Mouse (Mus musculus) liver, embryonic 12.5 days (tissue): ENCODE results near the gene Hist2h2aa2. TPM values are rescaled to one million over a fixed set of nuclear protein-coding genes. Genes with fewer than 3 reads are reported as not detected.

ENCODE experiments used
- ATAC-seq: fragments of 200-750 bp; cut with Nextera tagmentation; 2 replicates; pipeline ENCODE4 v1.8.0; 2017; ENCODE audit warnings: moderate number of reproducible peaks, mild to moderate bottlenecking, moderate library complexity
- H3K27ac ChIP-seq: fragments of 300-500 bp; sonication (generic); 2 replicates; pipeline ENCODE4 v1.5.1; 2016; ENCODE audit warnings: mild to moderate bottlenecking
- H3K27me3 ChIP-seq: fragments of 300-500 bp; sonication (generic); replicated peaks from 2 replicates; pipeline ENCODE4 v1.6.1; 2016; ENCODE audit warnings: mild to moderate bottlenecking, moderate library complexity
- H3K36me3 ChIP-seq: fragments of 300-500 bp; sonication (generic); 2 replicates; pipeline ENCODE4 v1.6.1; 2016; ENCODE audit warnings: mild to moderate bottlenecking, moderate library complexity
- H3K4me1 ChIP-seq: fragments of 300-500 bp; sonication (generic); 2 replicates; pipeline ENCODE4 v1.6.1; 2016
- H3K4me2 ChIP-seq: fragments of 300-500 bp; sonication (generic); 2 replicates; pipeline ENCODE4 v1.6.1; 2016; ENCODE audit warnings: mild to moderate bottlenecking, moderate library complexity
- H3K4me3 ChIP-seq: fragments of 300-500 bp; sonication (generic); 2 replicates; pipeline ENCODE4 v1.5.1; 2016; ENCODE audit warnings: mild to moderate bottlenecking, moderate library complexity
- H3K9ac ChIP-seq: fragments of 300-500 bp; sonication (generic); 2 replicates; pipeline ENCODE4 v1.6.1; 2016; ENCODE audit warnings: mild to moderate bottlenecking, moderate library complexity
- H3K9me3 ChIP-seq: fragments of 300-500 bp; sonication (generic); replicated peaks from 2 replicates; pipeline ENCODE4 v1.6.1; 2016; ENCODE audit warnings: mild to moderate bottlenecking, moderate library complexity
- WGBS: fragments of 180-500 bp; shearing (Covaris S2); methylation state at CpG from one replicate; pipeline ENCODE4 v1.1.7; 2016; ENCODE audit not compliant: insufficient replicate concordance; 5-methylcytosine and 5-hydroxymethylcytosine counted together
- polyA plus RNA-seq: library from polyadenylated mRNA; unstranded; fragments of >200 nt; fragmentation: Nextera tagmentation; extraction: Ambion mirVana; gene quantifications from 2 replicates; pipeline ENCODE4 v1.2.1, GENCODE M21; 2016

The Hist2h2aa2 gene
- polyA plus RNA-seq, 1 experiment from 2014 or later: 73.8 TPM

- peak; percentile 52 for ATAC-seq
- WGBS: 21% methylated on average over 30 of the region's 30 CpGs
These were observed 28.1 kb upstream of the Hist2h2aa2 start, which contains the start of gene Hist2h3b for GRCm38 (mm10) chr3:96268051-96268775. Gene Hist2h3b, plus strand, starts transcription at chr3:96268654.

GRCm38 (mm10) chr3:96267541-96267940, 27.5 kb upstream of the Hist2h2aa2 start:
- H3K27me3 ChIP-seq: no peaks in the 10 kb centered on the region
- no peaks in the 10 kb centered on the region for H3K9me3 ChIP-seq
- peak overlapping the region; percentile 69 for H3K4me2 ChIP-seq
- WGBS: 72% methylated on average over 4 of the region's 4 CpGs
- peak overlapping the region; percentile 70 for H3K9ac ChIP-seq
- no peak for ATAC-seq
- peak overlapping the region; percentile 95 for H3K27ac ChIP-seq
- H3K36me3 ChIP-seq: no peaks in the 10 kb centered on the region
- H3K4me1 ChIP-seq: peaks cover 50% of the 10 kb centered on the region
- peak overlapping the region; percentile 50; the same call in 1 of the 2 replicates for H3K4me3 ChIP-seq

More at GRCm38 (mm10) chr3:96268051-96268775, 28.1 kb upstream of the Hist2h2aa2 start, which contains the start of gene Hist2h3b:
- H3K4me1 ChIP-seq: peaks cover 46% of the 10 kb centered on the region
- peak within 1 kb of the TSS; percentile 74 for H3K4me2 ChIP-seq
- no peaks in the 10 kb centered on the region for H3K27me3 ChIP-seq
- H3K4me3 ChIP-seq: peak within 1 kb of the TSS; percentile 62
- H3K36me3 ChIP-seq: no peaks in the 10 kb centered on the region
- no peaks in the 10 kb centered on the region for H3K9me3 ChIP-seq
- H3K27ac ChIP-seq: peak within 1 kb of the TSS; percentile 99
- H3K9ac ChIP-seq: peak within 1 kb of the TSS; percentile 84

- H3K9me3 ChIP-seq: no peaks in the 10 kb centered on the region
- no peaks in the 10 kb centered on the region for H3K36me3 ChIP-seq
- H3K4me3 ChIP-seq: no peak overlapping the region
- peaks cover 63% of the 10 kb centered on the region for H3K4me1 ChIP-seq
- peak overlapping the region; percentile 65 for H3K9ac ChIP-seq
- peak overlapping the region; percentile 12; the same call in 1 of the 2 replicates for H3K4me2 ChIP-seq
- ATAC-seq: no peak
- H3K27me3 ChIP-seq: no peaks in the 10 kb centered on the region
- peak overlapping the region; percentile 95 for H3K27ac ChIP-seq
- WGBS: 39% methylated on average over 8 of the region's 8 CpGs
These were observed 26.1 kb upstream of the Hist2h2aa2 start for GRCm38 (mm10) chr3:96266132-96266710.

GRCm38 (mm10) chr3:96264404-96264949, 24.4 kb upstream of the Hist2h2aa2 start:
- Histone ChIP-seq H3K27ac (peak overlapping the region; percentile 98), H3K9ac (peak overlapping the region; percentile 84)
- ATAC-seq: no peak

GRCm38 (mm10) chr3:96263558-96264403, 23.7 kb upstream of the Hist2h2aa2 start:
- H3K4me2 ChIP-seq: peak overlapping the region; percentile 74
- H3K4me3 ChIP-seq: peak overlapping the region; percentile 58
- no peaks in the 10 kb centered on the region for H3K36me3 ChIP-seq
- no peak for ATAC-seq
- peak overlapping the region; percentile 98 for H3K27ac ChIP-seq
- peak overlapping the region; percentile 84 for H3K9ac ChIP-seq
- H3K4me1 ChIP-seq: peaks cover 64% of the 10 kb centered on the region
- no peaks in the 10 kb centered on the region for H3K27me3 ChIP-seq
- H3K9me3 ChIP-seq: no peaks in the 10 kb centered on the region
- WGBS: 6% methylated on average over 27 of the region's 27 CpGs

More at GRCm38 (mm10) chr3:96264404-96264949, 24.4 kb upstream of the Hist2h2aa2 start:
- Histone ChIP-seq H3K4me2 (peak overlapping the region; percentile 74), H3K36me3 (no peaks in the 10 kb centered on the region), H3K4me3 (peak overlapping the region; percentile 58), H3K27me3 (no peaks in the 10 kb centered on the region), H3K9me3 (no peaks in the 10 kb centered on the region), H3K4me1 (peaks cover 64% of the 10 kb centered on the region)
- 71% methylated on average over 7 of the region's 7 CpGs for WGBS

- H3K36me3 ChIP-seq: no peaks in the 10 kb centered on the region
- under 1% methylated on average over 40 of the region's 40 CpGs for WGBS
These were observed 23.0 kb upstream of the Hist2h2aa2 start, which contains the start of gene Hist2h4 for GRCm38 (mm10) chr3:96262979-96263550. Gene Hist2h4, minus strand, starts transcription at chr3:96263311.

GRCm38 (mm10) chr3:96262216-96262875, 22.3 kb upstream of the Hist2h2aa2 start:
- Histone ChIP-seq H3K36me3 (no peaks in the 10 kb centered on the region), H3K4me1 (peaks cover 58% of the 10 kb centered on the region), H3K27me3 (no peaks in the 10 kb centered on the region), H3K4me2 (peak overlapping the region; percentile 74), H3K27ac (peak overlapping the region; percentile 98), H3K4me3 (peak overlapping the region; percentile 58), H3K9me3 (no peaks in the 10 kb centered on the region), H3K9ac (peak overlapping the region; percentile 84)
- 2% methylated on average over 19 of the region's 19 CpGs for WGBS
- peak; percentile 76 for ATAC-seq

More at GRCm38 (mm10) chr3:96262979-96263550, 23.0 kb upstream of the Hist2h2aa2 start, which contains the start of gene Hist2h4:
- peak; percentile 90 for ATAC-seq
- H3K4me2 ChIP-seq: peak within 1 kb of the TSS; percentile 74
- peak within 1 kb of the TSS; percentile 84 for H3K9ac ChIP-seq
- peak within 1 kb of the TSS; percentile 98 for H3K27ac ChIP-seq
- peaks cover 61% of the 10 kb centered on the region for H3K4me1 ChIP-seq
- H3K9me3 ChIP-seq: no peaks in the 10 kb centered on the region
- no peaks in the 10 kb centered on the region for H3K27me3 ChIP-seq
- H3K4me3 ChIP-seq: peak within 1 kb of the TSS; percentile 58

- peak overlapping the region; percentile 98 for H3K27ac ChIP-seq
- 51% methylated on average over 3 of the region's 3 CpGs for WGBS
These were observed 21.5 kb upstream of the Hist2h2aa2 start for GRCm38 (mm10) chr3:96261623-96262022.

GRCm38 (mm10) chr3:96260220-96260619, 20.1 kb upstream of the Hist2h2aa2 start:
- Histone ChIP-seq H3K27me3 (no peaks in the 10 kb centered on the region), H3K4me1 (peaks cover 55% of the 10 kb centered on the region), H3K9me3 (no peaks in the 10 kb centered on the region), H3K9ac (no peak overlapping the region), H3K27ac (no peak overlapping the region), H3K36me3 (no peaks in the 10 kb centered on the region), H3K4me2 (no peak overlapping the region), H3K4me3 (no peak overlapping the region)
- no peak for ATAC-seq
- WGBS: 79% methylated on average over 5 of the region's 5 CpGs

More at GRCm38 (mm10) chr3:96261623-96262022, 21.5 kb upstream of the Hist2h2aa2 start:
- Histone ChIP-seq H3K4me1 (peaks cover 55% of the 10 kb centered on the region), H3K9ac (peak overlapping the region; percentile 84), H3K4me3 (peak overlapping the region; percentile 58), H3K4me2 (peak overlapping the region; percentile 74), H3K36me3 (no peaks in the 10 kb centered on the region), H3K9me3 (no peaks in the 10 kb centered on the region), H3K27me3 (no peaks in the 10 kb centered on the region)
- ATAC-seq: no peak

GRCm38 (mm10) chr3:96257190-96257589, 17.1 kb upstream of the Hist2h2aa2 start:
- no peak overlapping the region for H3K4me3 ChIP-seq
- no peaks in the 10 kb centered on the region for H3K9me3 ChIP-seq
- WGBS: 77% methylated on average over 3 of the region's 3 CpGs
- no peak overlapping the region for H3K4me2 ChIP-seq
- H3K27ac ChIP-seq: 0 out of 2 replicates have a peak overlapping the region, but pooled peaks have one; percentile 9
- no peaks in the 10 kb centered on the region for H3K36me3 ChIP-seq
- H3K9ac ChIP-seq: no peak overlapping the region
- H3K4me1 ChIP-seq: peaks cover 65% of the 10 kb centered on the region
- no peaks in the 10 kb centered on the region for H3K27me3 ChIP-seq
- ATAC-seq: no peak
